Mouse (Mus musculus) liver, embryonic 14.5 days (tissue): ENCODE data around the gene Prrx2. TPM values are rescaled to one million over a fixed set of nuclear protein-coding genes. Genes with fewer than 3 reads are reported as not detected.

ENCODE experiments used
- ATAC-seq: fragments of 200-750 bp; cut with Nextera tagmentation; 2 replicates; pipeline ENCODE4 v1.8.0; 2017; ENCODE audit warnings: moderate number of reproducible peaks, mild to moderate bottlenecking, moderate library complexity; ENCODE audit not compliant: insufficient read depth
- DNase-seq, 3 experiments: peaks; one replicate each; pipeline ENCODE4 v3.0.0-alpha.2; 2012 to 2013; ENCODE audit warnings: low read depth in 3 of 3, low spot score in 3 of 3
- H3K27ac ChIP-seq: fragments of 300-500 bp; sonication (generic); 2 replicates; pipeline ENCODE4 v1.5.1; 2014; ENCODE audit warnings: moderate library complexity, mild to moderate bottlenecking, control low read depth, inconsistent platforms
- H3K27me3 ChIP-seq: fragments of 300-500 bp; sonication (generic); 2 replicates; pipeline ENCODE4 v1.6.1; 2014; ENCODE audit warnings: mild to moderate bottlenecking, low read length, moderate library complexity; ENCODE audit not compliant: control insufficient read depth, insufficient read depth
- H3K36me3 ChIP-seq: fragments of 300-500 bp; sonication (generic); replicated peaks from 2 replicates; pipeline ENCODE4 v1.6.1; 2014; ENCODE audit warnings: low read depth; ENCODE audit not compliant: control insufficient read depth, insufficient read depth
- H3K4me1 ChIP-seq, 2 experiments: fragments of 200-500 bp in 1 of 2; fragments of 300-500 bp in 1 of 2; sonication (generic) in 1 of 2; replicated peaks; 2 replicates each; pipeline ENCODE4 v1.6.1; 2012 to 2014; ENCODE audit warnings: antibody characterized with exemption in 1 of 2, inconsistent platforms in 1 of 2, low read length in 1 of 2; ENCODE audit not compliant: control insufficient read depth in 2 of 2, insufficient read depth in 2 of 2
- H3K4me2 ChIP-seq: fragments of 300-500 bp; sonication (generic); 2 replicates; pipeline ENCODE4 v1.6.1; 2014; ENCODE audit warnings: low read depth, mild to moderate bottlenecking, control low read depth, moderate library complexity
- H3K4me3 ChIP-seq, 2 experiments: fragments of 200-500 bp in 1 of 2; fragments of 300-500 bp in 1 of 2; sonication (generic) in 1 of 2; 2 replicates each; pipeline ENCODE4 v1.5.1; 2012 to 2014; ENCODE audit warnings: low read depth in 2 of 2, low read length in 2 of 2, mild to moderate bottlenecking in 2 of 2, control low read depth in 1 of 2, inconsistent platforms in 1 of 2, moderate library complexity in 1 of 2; ENCODE audit not compliant: insufficient read depth in 1 of 2
- H3K9ac ChIP-seq: fragments of 300-500 bp; sonication (generic); replicated peaks from 2 replicates; pipeline ENCODE4 v1.6.1; 2014; ENCODE audit warnings: mild to moderate bottlenecking, control low read depth, moderate library complexity
- H3K9me3 ChIP-seq: fragments of 300-500 bp; sonication (generic); 2 replicates; pipeline ENCODE4 v1.6.1; 2016; ENCODE audit warnings: low read length, mixed read lengths; ENCODE audit not compliant: control insufficient read depth
- CTCF ChIP-seq: IDR thresholded peaks from 2 replicates; pipeline ENCODE4 v1.5.1; 2016; ENCODE audit warnings: antibody characterized with exemption, low read depth, control low read depth
- EP300 ChIP-seq: IDR thresholded peaks from 2 replicates; pipeline ENCODE4 v1.6.1; 2016; ENCODE audit warnings: antibody characterized with exemption, low read depth
- WGBS: fragments of 180-500 bp; shearing (Covaris S2); extraction: QIAGEN DNeasy Blood & Tissue Kit; methylation state at CpG from one replicate; pipeline ENCODE4 v1.1.7; 2014; ENCODE audit not compliant: insufficient replicate concordance; 5-methylcytosine and 5-hydroxymethylcytosine counted together
- polyA plus RNA-seq, 2 experiments: library from polyadenylated mRNA; depleted of rRNA in 1 of 2; stranded (reverse) in 1 of 2; unstranded in 1 of 2; fragments of >200 nt; fragmentation: Nextera tagmentation in 1 of 2; extraction: Ambion mirVana in 1 of 2; gene quantifications; 2 replicates each; pipeline versions ENCODE4 v1.2.1 to v1.2.3; 2012 to 2014

The Prrx2 gene
- 0.34 and 0.49 TPM in 2 replicates for polyA plus RNA-seq (2012; rRNA removed)
- 0.09 TPM in 1 of 2 replicates, not detected in the other for polyA plus RNA-seq (2014; fragmentation: Nextera tagmentation; extraction: Ambion mirVana)

DNA sequence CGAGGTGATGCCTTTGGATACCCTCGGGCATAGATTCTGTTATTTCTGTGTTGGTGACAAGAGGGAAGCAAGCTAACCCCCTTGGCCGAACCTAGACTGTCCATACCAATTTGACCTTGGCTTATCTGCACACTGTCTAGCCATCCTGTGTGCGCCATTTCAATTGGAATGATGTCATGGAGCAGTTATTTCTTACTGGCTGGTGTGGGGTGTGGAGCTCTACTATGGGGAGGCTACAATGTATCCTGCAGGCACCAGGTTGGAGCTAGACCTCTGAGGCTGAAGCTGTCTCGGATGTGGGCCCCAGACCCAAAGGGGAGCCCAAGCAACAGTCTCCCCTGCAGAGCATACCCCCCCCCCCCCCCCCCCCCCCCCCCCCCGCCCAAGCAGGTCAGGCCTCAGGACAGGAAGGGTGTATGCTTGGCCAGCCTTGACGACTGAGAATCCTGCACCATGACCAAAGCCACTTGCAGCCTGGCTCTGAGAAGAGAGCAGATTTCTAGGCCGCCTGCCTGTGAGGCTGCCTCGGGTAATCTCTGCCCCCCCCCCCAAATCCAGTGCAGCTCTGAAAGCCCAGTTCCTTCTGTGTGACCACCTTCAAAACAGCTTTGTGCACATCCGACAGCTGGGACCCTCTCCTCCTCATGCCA, at the start of gene Prrx2:
Gene Prrx2, plus strand, starts transcription at position 600 of the 650 bp plus-strand sequence.
- Histone ChIP-seq H3K4me1 (peaks cover 4 to 8% of the 10 kb centered on the region in 2 experiments), H3K27ac (no peak within 1 kb of the TSS), H3K27me3 (no peaks in the 10 kb centered on the region), H3K4me2 (no peak within 1 kb of the TSS), H3K9me3 (no peaks in the 10 kb centered on the region), H3K4me3 (no peak within 1 kb of the TSS), H3K9ac (no peak within 1 kb of the TSS), H3K36me3 (no peaks in the 10 kb centered on the region)
- no peak for ATAC-seq
- WGBS = 53% methylated on average over 9 of the region's 10 CpGs
- no peak for DNase-seq
- TF ChIP-seq CTCF (no peak), EP300 (no peak)

DNA sequence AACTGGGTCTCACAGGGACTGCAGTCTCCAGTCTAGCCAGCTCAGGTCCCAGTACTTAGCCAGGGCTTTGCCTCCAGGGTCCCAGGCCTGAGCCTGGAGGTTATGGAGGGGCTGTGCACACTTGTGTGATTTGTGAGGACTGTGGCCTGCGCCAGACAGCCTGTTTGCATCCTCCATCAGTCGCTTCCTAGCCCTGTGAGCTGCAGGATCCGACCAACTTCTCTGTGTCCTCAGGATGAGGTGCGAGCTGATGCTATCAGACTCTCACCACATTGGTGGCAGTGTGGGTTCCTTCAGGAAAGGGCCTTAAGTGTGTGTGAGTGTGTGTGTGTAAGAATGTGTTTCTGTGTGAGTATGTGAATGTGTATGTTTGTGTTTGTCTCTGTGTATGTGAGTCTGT, 47.3 kb upstream of the Prrx2 start:
- 37% methylated on average over 4 of the region's 4 CpGs for WGBS

DNA sequence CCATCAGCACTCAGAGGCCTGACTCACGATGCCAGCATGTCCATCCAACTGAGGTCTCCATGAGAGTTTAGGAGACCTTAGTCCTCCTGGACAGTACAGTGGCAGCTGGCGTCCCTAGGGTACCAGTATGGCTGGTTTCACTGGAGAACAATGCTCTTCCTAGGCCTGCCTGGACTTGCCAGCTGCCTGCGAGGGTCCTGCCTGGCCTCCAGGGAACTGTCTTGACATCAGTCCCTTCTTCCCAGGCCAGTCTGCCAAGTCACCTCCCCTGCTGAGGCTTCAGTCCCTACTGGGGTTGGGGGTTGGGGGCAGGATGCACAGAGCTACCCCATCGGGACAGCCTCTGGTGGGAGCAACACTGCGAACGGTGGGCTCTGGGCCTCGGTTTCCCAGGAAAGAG, 42.7 kb upstream of the Prrx2 start:
- Histone ChIP-seq H3K9ac (no peak overlapping the region), H3K9me3 (no peaks in the 10 kb centered on the region), H3K4me1 (peaks cover 3% of the 10 kb centered on the region in 2 experiments; a peak in 2 of 4 replicates), H3K27ac (no peak overlapping the region), H3K4me2 (no peak overlapping the region), H3K27me3 (peaks cover 3% of the 10 kb centered on the region; the same call in 1 of the 2 replicates), H3K36me3 (no peaks in the 10 kb centered on the region), H3K4me3 (no peak overlapping the region)
- TF ChIP-seq CTCF (no peak), EP300 (no peak)
- 67% methylated on average over 7 of the region's 7 CpGs for WGBS
- ATAC-seq (no peak), DNase-seq (no peak)

More for the DNA sequence above, 47.3 kb upstream of the Prrx2 start:
- DNase-seq = no peak
- no peak overlapping the region for H3K9ac ChIP-seq
- no peaks in the 10 kb centered on the region for H3K36me3 ChIP-seq
- no peak overlapping the region for H3K27ac ChIP-seq
- peaks cover 5% of the 10 kb centered on the region; the same call in 1 of the 2 replicates for H3K27me3 ChIP-seq
- no peak overlapping the region for H3K4me3 ChIP-seq
- H3K4me1 ChIP-seq = peaks cover 0 to 9% of the 10 kb centered on the region in 2 experiments; a peak in 2 of 4 replicates
- H3K9me3 ChIP-seq = no peaks in the 10 kb centered on the region
- H3K4me2 ChIP-seq = no peak overlapping the region
- no peak for ATAC-seq
- TF ChIP-seq EP300 (no peak), CTCF (no peak)

DNA sequence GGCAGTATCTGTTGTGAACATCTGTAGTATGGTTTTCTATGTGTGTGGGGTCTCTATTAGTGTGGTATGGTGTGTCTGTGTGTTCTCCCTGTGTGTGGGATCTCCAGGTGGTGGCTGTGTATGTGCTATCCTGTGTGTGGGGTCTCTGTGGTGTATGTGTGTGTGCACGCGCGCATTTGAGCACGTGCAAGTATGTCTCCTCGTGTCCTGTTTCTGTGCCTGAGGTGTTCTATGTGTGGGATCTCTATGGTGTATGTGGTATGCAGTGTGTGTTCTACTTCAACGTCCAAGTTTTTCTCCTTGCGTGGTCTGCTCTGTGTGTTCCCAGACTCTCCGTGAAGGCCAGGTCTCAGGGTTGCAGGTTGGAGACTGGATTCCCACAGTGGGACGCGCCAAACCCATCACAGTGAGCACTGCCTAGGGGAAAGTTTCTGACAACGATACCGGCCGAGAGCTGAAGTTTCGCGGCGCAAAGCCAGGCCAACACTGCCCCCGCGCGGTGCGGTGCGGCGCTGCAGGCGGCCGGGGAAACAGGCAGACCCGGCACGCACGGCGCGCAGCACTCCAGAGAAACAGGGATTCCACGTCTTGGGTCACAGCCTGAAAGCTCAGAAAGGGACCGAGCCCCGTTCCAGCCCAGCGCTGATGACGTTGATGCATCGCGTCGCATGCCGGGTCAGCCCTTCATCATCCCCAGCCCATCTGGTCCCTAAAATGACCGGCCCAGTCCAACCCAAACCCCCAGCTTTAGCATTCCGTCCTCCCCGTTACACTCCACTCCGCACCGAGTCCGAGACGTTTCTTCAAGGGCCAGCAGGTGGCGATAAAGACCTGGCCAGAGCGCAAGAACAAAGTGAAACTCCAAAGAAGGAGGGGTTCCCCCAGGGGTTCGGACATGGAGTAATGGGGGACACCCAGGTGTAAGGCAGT, 40.3 kb upstream of the Prrx2 start:
- Histone ChIP-seq H3K4me1 (peaks cover 3% of the 10 kb centered on the region in 2 experiments; a peak in 2 of 4 replicates), H3K9ac (0 out of 2 replicates have a peak overlapping the region, but pooled peaks have one; percentile 3), H3K36me3 (no peaks in the 10 kb centered on the region), H3K4me2 (peak overlapping the region; percentile 62), H3K27me3 (peaks cover 9% of the 10 kb centered on the region; the same call in 1 of the 2 replicates), H3K4me3 (peak overlapping the region; percentile 33 to 36), H3K9me3 (no peaks in the 10 kb centered on the region), H3K27ac (no peak overlapping the region)
- 6% methylated on average over 48 of the region's 48 CpGs for WGBS
- DNase-seq (peak; percentile 60 to 77 (median 62)), ATAC-seq (peak; percentile 77)
- TF ChIP-seq EP300 (no peak), CTCF (peak; percentile 81)
